Mouse (Mus musculus) 416B (cell line): Measurements from ENCODE around the gene Traf3ip2.
A peak's percentile ranks its signal among the peaks of the same experiment; 100 is the strongest.

Experiments used
- DNase-seq: peaks from one replicate; pipeline ENCODE4 v3.0.0; 2011; ENCODE audit warnings: low read depth

Gene Traf3ip2

GRCm38 (mm10) chr10:39600115-39600514, 12.6 kb upstream of the Traf3ip2 start:
- peak; percentile 36 for DNase-seq

- peak; percentile 85 for DNase-seq
These were observed 11.7 kb upstream of the Traf3ip2 start for GRCm38 (mm10) chr10:39601068-39601467.

GRCm38 (mm10) chr10:39606434-39606833, 6.3 kb upstream of the Traf3ip2 start:
- no peak for DNase-seq

GRCm38 (mm10) chr10:39611234-39611633, 1.5 kb upstream of the Traf3ip2 start:
- DNase-seq: no peak

- no peak for DNase-seq
These were observed 603 bp upstream of the Traf3ip2 start for GRCm38 (mm10) chr10:39612131-39612530.

GRCm38 (mm10) chr10:39612989-39613831, 476 bp downstream of the Traf3ip2 start:
- DNase-seq: peak; percentile 83

- DNase-seq: peak; percentile 32
These were observed 1.2 kb downstream of the Traf3ip2 start for GRCm38 (mm10) chr10:39613973-39614372.

- peak; percentile 47 for DNase-seq
These were observed 1.9 kb downstream of the Traf3ip2 start for GRCm38 (mm10) chr10:39614676-39615075.

- DNase-seq: no peak
These were observed 2.9 kb downstream of the Traf3ip2 start for GRCm38 (mm10) chr10:39615531-39616229.

GRCm38 (mm10) chr10:39616230-39616590, 3.5 kb downstream of the Traf3ip2 start:
- no peak for DNase-seq

- no peak for DNase-seq
These were observed 3.9 kb downstream of the Traf3ip2 start for GRCm38 (mm10) chr10:39616626-39617025.

- DNase-seq: no peak
These were observed 5.7 kb downstream of the Traf3ip2 start for GRCm38 (mm10) chr10:39618431-39618830.

- no peak for DNase-seq
These were observed 7.9 kb downstream of the Traf3ip2 start for GRCm38 (mm10) chr10:39620626-39621025.

- DNase-seq: no peak
These were observed 11.1 kb downstream of the Traf3ip2 start for GRCm38 (mm10) chr10:39623806-39624205.

GRCm38 (mm10) chr10:39624837-39625625, 12.3 kb downstream of the Traf3ip2 start:
- no peak for DNase-seq

GRCm38 (mm10) chr10:39625626-39626260, 13.0 kb downstream of the Traf3ip2 start:
- DNase-seq: peak; percentile 87

- no peak for DNase-seq
These were observed 13.6 kb downstream of the Traf3ip2 start for GRCm38 (mm10) chr10:39626376-39626775.

- no peak for DNase-seq
These were observed 16.2 kb downstream of the Traf3ip2 start for GRCm38 (mm10) chr10:39628799-39629517.

GRCm38 (mm10) chr10:39629746-39630552, 17.2 kb downstream of the Traf3ip2 start:
- DNase-seq: no peak

- no peak for DNase-seq
These were observed 18.1 kb downstream of the Traf3ip2 start for GRCm38 (mm10) chr10:39630811-39631210.
